Mouse (Mus musculus): ENCODE measurements around the gene Btg4.

- TF ChIP-seq MAFK (IDR thresholded peaks at IDR 0.05; ENCODE audit: insufficient read depth, low read depth, low read length), result no peak
- no peak for TF ChIP-seq HCFC1 (IDR thresholded peaks at IDR 0.05; ENCODE audit: borderline replicate concordance, insufficient read depth, low read length)
- TF ChIP-seq CHD2 (IDR thresholded peaks at IDR 0.05; ENCODE audit: low read depth, low read length), result no peak
Observed at GRCm38 (mm10) chr9:51114767-51115166, 54.1 kb downstream of the Btg4 start.
